Mouse (Mus musculus): ENCODE data around the gene Thada. TPM values are rescaled to one million over a fixed set of nuclear protein-coding genes. Genes with fewer than 3 reads are reported as not detected.

The Thada gene
- total and polyA plus RNA-seq, 3 experiments: 17.3 to 26.7 (median 22.2) TPM

DNA sequence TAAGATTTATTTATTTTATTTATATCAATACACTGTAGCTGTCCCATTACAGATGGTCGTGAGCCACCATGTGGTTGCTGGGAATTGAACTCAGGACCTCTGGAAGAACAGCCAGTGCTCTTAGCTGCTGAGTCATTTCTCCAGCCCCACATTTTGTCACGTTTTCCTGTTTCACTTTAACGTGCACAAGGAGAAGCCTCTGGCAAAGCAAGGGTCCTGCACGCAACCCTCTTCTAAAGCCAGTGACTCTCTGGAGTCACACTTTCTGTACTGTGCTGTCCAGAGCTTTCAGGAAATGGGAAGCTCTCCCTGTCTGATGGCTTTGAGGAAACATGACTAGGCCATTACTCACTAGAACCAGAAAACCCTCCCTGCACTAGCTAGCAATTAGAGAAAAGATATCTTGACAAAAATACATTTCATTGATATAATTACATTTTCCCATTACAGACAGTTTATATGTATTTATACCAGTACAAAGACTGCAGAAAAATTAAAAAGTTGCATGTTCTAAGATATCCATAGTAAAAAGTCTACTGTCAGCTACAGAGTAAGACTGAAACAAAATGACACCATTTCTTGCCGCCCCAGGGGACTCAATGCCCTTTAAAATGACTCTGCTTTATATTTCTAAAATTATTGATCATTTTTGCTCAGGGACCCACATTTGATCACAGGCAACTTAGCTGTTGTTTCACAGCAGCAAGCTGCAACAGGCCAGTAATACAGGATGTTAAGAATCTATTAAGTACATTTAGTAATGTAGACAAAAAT lies 131.6 kb downstream of the Thada start:
- Histone ChIP-seq H3K9me3 (replicated peaks; ENCODE audit: low read length) (no peaks in the 10 kb centered on the region), H3K27me3 (replicated peaks) (no peaks in the 10 kb centered on the region), H3K9ac (ENCODE audit: insufficient read depth, low read depth) (0 out of 2 replicates have a peak overlapping the region, but pooled peaks have one; percentile 17), H3K4me1 (ENCODE audit: control insufficient read depth in 1 of 2, insufficient read depth in 2 of 2) (peaks cover 52 to 86% of the 10 kb centered on the region in 2 experiments), H3K27ac (ENCODE audit: insufficient read depth, low read depth) (peak overlapping the region; percentile 88), H3K4me2 (ENCODE audit: insufficient read depth, low read depth, poor library complexity, severe bottlenecking) (peak overlapping the region; percentile 66; the same call in 1 of the 2 replicates), H3K4me3 (replicated peaks in 1 of 3; ENCODE audit: low read depth in 2 of 3, low read length in 2 of 3, poor library complexity in 1 of 3) (no peak overlapping the region), H3K79me2 (replicated peaks; ENCODE audit: control insufficient read depth, extremely low read depth, insufficient read depth, poor library complexity, severe bottlenecking) (no peaks in the 10 kb centered on the region; the same call in none of the 2 replicates), H3K36me3 (replicated peaks in 1 of 2; ENCODE audit: control insufficient read depth in 1 of 2, insufficient read depth in 1 of 2, low read length in 1 of 2) (peaks cover 5 to 48% of the 10 kb centered on the region in 2 experiments)
- dilution Hi-C loops (cut with MboI; ENCODE audit: extremely low pct_ligation_motif_present, extremely low pct_unique_long_range_greater_than_20kb, low sequenced_read_pairs): no loop called here
- TF ChIP-seq CHD1 (IDR thresholded peaks at IDR 0.05; ENCODE audit: low read depth, low read length) (peak; percentile 64), BHLHE40 (IDR thresholded peaks at IDR 0.05; ENCODE audit: low read depth, low read length) (peak; percentile 98), ETS1 (conservative IDR thresholded peaks at IDR 0.05; ENCODE audit: low read depth, low read length) (peak; percentile 75), UBTF (IDR thresholded peaks at IDR 0.05; ENCODE audit: low read depth, low read length) (no peak), MYC (IDR thresholded peaks at IDR 0.05; ENCODE audit: low read depth, low read length) (0 out of 2 replicates have a peak, but pooled peaks have one; percentile 52), IRF4 (IDR thresholded peaks at IDR 0.05; ENCODE audit: low read depth, low read length) (peak; percentile 83), JUND (conservative IDR thresholded peaks at IDR 0.05; ENCODE audit: low read depth, low read length) (peak; percentile 61), HCFC1 (IDR thresholded peaks at IDR 0.05; ENCODE audit: low read depth, low read length) (no peak), TCF12 (IDR thresholded peaks at IDR 0.05; ENCODE audit: low read depth, low read length) (0 out of 2 replicates have a peak, but pooled peaks have one; percentile 12), RCOR1 (conservative IDR thresholded peaks at IDR 0.05; ENCODE audit: low read depth, low read length) (peak; percentile 81; the same call in 1 of the 2 replicates), EP300 (IDR thresholded peaks at IDR 0.05; ENCODE audit: low read length) (0 out of 2 replicates have a peak, but pooled peaks have one; percentile 45), MAFK (IDR thresholded peaks at IDR 0.05; ENCODE audit: insufficient replicate concordance, low read length) (peak; percentile 38; the same call in 1 of the 2 replicates), ZNF384 (IDR thresholded peaks at IDR 0.05; ENCODE audit: low read depth, low read length) (no peak), JUN (IDR thresholded peaks at IDR 0.05; ENCODE audit: insufficient read depth, low read depth, low read length) (peak; percentile 70), RAD21 (IDR thresholded peaks at IDR 0.05; ENCODE audit: low read depth, low read length) (no peak), SIN3A (IDR thresholded peaks at IDR 0.05; ENCODE audit: low read length) (peak; percentile 50; the same call in 1 of the 2 replicates)
- in situ Hi-C loops (cut with MboI; ENCODE audit: low pct_ligation_motif_present, low pct_unique_long_range_greater_than_20kb, low sequenced_read_pairs): no loop called here
- peak; percentile 51 for DNase-seq (ENCODE audit: extremely low read depth)

DNA sequence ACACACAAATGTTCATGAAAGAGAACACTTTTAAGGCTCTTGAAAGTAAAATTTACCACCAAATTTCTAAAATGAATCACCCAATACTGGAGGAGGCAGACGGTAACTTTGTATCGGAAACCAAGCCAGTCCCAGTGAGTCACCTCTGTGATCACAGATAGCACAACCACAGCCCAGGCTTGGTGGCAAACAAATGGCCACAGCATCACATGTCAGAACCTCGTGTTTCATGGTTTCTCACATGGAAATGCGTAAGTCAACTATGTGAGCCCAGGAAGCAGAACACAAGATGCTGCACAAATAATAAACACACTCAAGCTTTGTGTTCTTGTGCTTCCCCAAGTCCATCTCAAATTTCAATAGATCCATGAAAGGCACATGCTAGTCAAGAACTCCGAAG lies 133.1 kb downstream of the Thada start:
- Histone ChIP-seq H3K36me3 (replicated peaks in 1 of 2; ENCODE audit: control insufficient read depth in 1 of 2, insufficient read depth in 1 of 2, low read length in 1 of 2) (peaks cover 5 to 43% of the 10 kb centered on the region in 2 experiments), H3K79me2 (replicated peaks; ENCODE audit: control insufficient read depth, extremely low read depth, insufficient read depth, poor library complexity, severe bottlenecking) (no peaks in the 10 kb centered on the region; the same call in none of the 2 replicates), H3K27ac (ENCODE audit: insufficient read depth, low read depth) (peak overlapping the region; percentile 74), H3K4me2 (ENCODE audit: insufficient read depth, low read depth, poor library complexity, severe bottlenecking) (no peak overlapping the region), H3K9me3 (replicated peaks; ENCODE audit: low read length) (no peaks in the 10 kb centered on the region), H3K4me1 (ENCODE audit: control insufficient read depth in 1 of 2, insufficient read depth in 2 of 2) (peaks cover 61 to 95% of the 10 kb centered on the region in 2 experiments), H3K9ac (ENCODE audit: insufficient read depth, low read depth) (no peak overlapping the region), H3K27me3 (replicated peaks) (no peaks in the 10 kb centered on the region), H3K4me3 (replicated peaks in 1 of 3; ENCODE audit: low read depth in 2 of 3, low read length in 2 of 3, poor library complexity in 1 of 3) (no peak overlapping the region)
- in situ Hi-C loops (cut with MboI; ENCODE audit: low pct_ligation_motif_present, low pct_unique_long_range_greater_than_20kb, low sequenced_read_pairs) (no loop called here), dilution Hi-C loops (cut with MboI; ENCODE audit: extremely low pct_ligation_motif_present, extremely low pct_unique_long_range_greater_than_20kb, low sequenced_read_pairs) (no loop called here)
- TF ChIP-seq ZNF384 (IDR thresholded peaks at IDR 0.05; ENCODE audit: low read depth, low read length): no peak
- TF ChIP-seq RCOR1 (conservative IDR thresholded peaks at IDR 0.05; ENCODE audit: low read depth, low read length): peak; percentile 69; the same call in 1 of the 2 replicates
- peak; percentile 61; the same call in 1 of the 2 replicates for TF ChIP-seq JUN (IDR thresholded peaks at IDR 0.05; ENCODE audit: insufficient read depth, low read depth, low read length)
- peak; percentile 17; the same call in 1 of the 2 replicates for TF ChIP-seq USF1 (IDR thresholded peaks at IDR 0.05; ENCODE audit: low read depth, low read length)
- peak; percentile 70 for TF ChIP-seq EP300 (IDR thresholded peaks at IDR 0.05; ENCODE audit: low read length)
- TF ChIP-seq JUND (conservative IDR thresholded peaks at IDR 0.05; ENCODE audit: low read depth, low read length): peak; percentile 66; the same call in 1 of the 2 replicates
- peak; percentile 32; the same call in 1 of the 2 replicates for TF ChIP-seq ELF1 (IDR thresholded peaks at IDR 0.05; ENCODE audit: low read depth, low read length)
- peak; percentile 93 for TF ChIP-seq MAX (IDR thresholded peaks at IDR 0.05; ENCODE audit: low read length)
- TF ChIP-seq ZC3H11A (IDR thresholded peaks at IDR 0.05; ENCODE audit: low read depth, low read length): no peak
- peak; percentile 91 for TF ChIP-seq ETS1 (conservative IDR thresholded peaks at IDR 0.05; ENCODE audit: low read depth, low read length)
- peak; percentile 91 for TF ChIP-seq IRF4 (IDR thresholded peaks at IDR 0.05; ENCODE audit: low read depth, low read length)
- TF ChIP-seq POLR2AphosphoS2 (IDR thresholded peaks at IDR 0.05; ENCODE audit: low read depth, low read length): no peak
- no peak for TF ChIP-seq NRF1 (IDR thresholded peaks at IDR 0.05; ENCODE audit: low read depth, low read length)
- peak; percentile 77; the same call in 1 of the 2 replicates for TF ChIP-seq MXI1 (IDR thresholded peaks at IDR 0.05; ENCODE audit: low read depth, low read length)
- TF ChIP-seq SIN3A (IDR thresholded peaks at IDR 0.05; ENCODE audit: low read length): peak; percentile 79; the same call in 1 of the 2 replicates
- TF ChIP-seq BHLHE40 (IDR thresholded peaks at IDR 0.05; ENCODE audit: low read depth, low read length): peak; percentile 96
- TF ChIP-seq CTCF (conservative IDR thresholded peaks at IDR 0.05 in 1 of 2, IDR thresholded peaks at IDR 0.05 in 1 of 2; ENCODE audit: low read depth in 2 of 2, low read length in 2 of 2): no peak
- peak; percentile 86 for TF ChIP-seq MEF2A (IDR thresholded peaks at IDR 0.05; ENCODE audit: borderline replicate concordance, low read depth, low read length)
- TF ChIP-seq MYC (IDR thresholded peaks at IDR 0.05; ENCODE audit: low read depth, low read length): peak; percentile 92
- no peak for TF ChIP-seq UBTF (IDR thresholded peaks at IDR 0.05; ENCODE audit: low read depth, low read length)
- peak; percentile 72 for DNase-seq (ENCODE audit: extremely low read depth)

Measured in CH12.LX (cell line).